Mouse (Mus musculus) megakaryocyte, embryonic 14.5 days (primary cell): ENCODE measurements around the gene Lrp10.

Experiments used
- FLI1 ChIP-seq: IDR thresholded peaks from 2 replicates; pipeline ENCODE4 v1.6.1; 2012; ENCODE audit warnings: low read length, inconsistent platforms, mixed read lengths
- GATA1 ChIP-seq: IDR thresholded peaks from 3 replicates; pipeline ENCODE4 v1.6.1; 2012; ENCODE audit warnings: mixed read lengths, low read length, inconsistent platforms, borderline replicate concordance

DNA sequence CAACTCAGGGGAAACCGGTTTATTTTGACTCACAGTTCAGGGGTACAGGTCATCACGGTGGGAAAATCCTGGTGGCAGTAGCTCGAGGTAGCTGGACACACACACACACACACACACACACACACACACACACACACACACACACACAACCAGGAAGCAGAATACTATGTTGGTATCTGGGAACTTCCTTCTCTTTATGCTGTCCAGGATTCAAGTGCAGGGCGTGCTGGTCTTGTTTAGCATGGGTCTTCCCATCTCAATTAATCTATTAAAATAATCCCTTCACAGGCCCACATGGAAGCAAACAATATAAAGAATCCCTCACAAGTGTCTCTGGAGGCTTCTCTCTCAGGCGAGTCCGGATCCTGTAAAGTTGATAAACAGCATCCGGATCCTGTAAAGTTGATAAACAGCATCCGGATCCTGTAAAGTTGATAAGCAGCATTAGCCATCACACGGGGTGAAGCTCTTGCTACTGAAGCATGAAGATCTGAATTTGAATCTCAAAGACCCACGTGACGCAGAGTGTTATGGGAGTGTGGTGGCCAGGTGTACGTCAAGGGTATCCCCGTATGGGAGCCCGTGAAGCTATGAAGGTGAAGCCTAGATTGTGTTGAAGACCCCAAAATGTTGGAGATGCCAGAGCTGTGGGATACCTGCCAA, 5.9 kb upstream of the Lrp10 start:
- no peak for TF ChIP-seq GATA1
- no peak for TF ChIP-seq FLI1
